Mouse (Mus musculus): Measurements from ENCODE around the gene Tiam1. TPM values are rescaled to one million over a fixed set of nuclear protein-coding genes. Genes with fewer than 3 reads are reported as not detected.

Gene Tiam1
- polyA plus RNA-seq, 1 experiment from 2014 or later: 3.7 TPM

- no peak overlapping the region for H3K4me2 ChIP-seq (replicated peaks; ENCODE audit: low read depth, low read length)
- 45% methylated on average over 5 of the region's 5 CpGs for WGBS
- no peaks in the 10 kb centered on the region for H3K9me3 ChIP-seq (ENCODE audit: low read length)
- H3K27ac ChIP-seq (ENCODE audit: low read length): no peak overlapping the region
- no peak for TF ChIP-seq CTCF (IDR thresholded peaks at IDR 0.05)
- no peak for TF ChIP-seq EP300 (IDR thresholded peaks at IDR 0.05)
- no peaks in the 10 kb centered on the region for H3K4me1 ChIP-seq (ENCODE audit: insufficient read depth, low read depth, low read length)
- H3K36me3 ChIP-seq (ENCODE audit: insufficient read depth, low read length): no peaks in the 10 kb centered on the region
- H3K4me3 ChIP-seq (ENCODE audit: low read depth, low read length): no peak overlapping the region
- no peak overlapping the region for H3K9ac ChIP-seq (replicated peaks; ENCODE audit: low read depth)
- DNase-seq (ENCODE audit: low spot score): no peak
- no peaks in the 10 kb centered on the region for H3K27me3 ChIP-seq (replicated peaks; ENCODE audit: insufficient read depth, low read length)
- ATAC-seq: no peak
Measured at GRCm38 (mm10) chr16:90096011-90096410, 47.6 kb downstream of the Tiam1 start.

DNA sequence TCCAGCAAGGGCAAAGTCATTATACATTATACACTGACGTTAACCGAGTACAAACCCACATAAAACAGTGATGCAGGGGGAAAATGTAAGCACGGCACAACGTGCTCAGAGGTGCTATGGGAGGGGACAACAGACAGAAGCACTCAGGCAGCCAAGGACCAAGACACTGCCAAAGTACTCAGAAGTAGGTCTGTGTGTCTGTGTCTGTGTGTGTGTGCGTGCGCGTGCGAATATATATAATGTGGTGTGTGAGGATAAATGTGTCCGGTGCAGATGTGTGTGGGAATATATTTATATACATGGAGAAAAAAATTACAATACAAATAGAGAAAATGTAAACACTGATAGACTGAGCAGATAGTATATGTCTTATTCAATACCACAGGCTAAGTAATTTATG lies 50.6 kb downstream of the Tiam1 start:
- Histone ChIP-seq H3K27me3 (replicated peaks; ENCODE audit: insufficient read depth, low read length) (no peaks in the 10 kb centered on the region), H3K4me3 (ENCODE audit: low read depth, low read length) (no peak overlapping the region), H3K36me3 (ENCODE audit: insufficient read depth, low read length) (no peaks in the 10 kb centered on the region), H3K4me1 (ENCODE audit: insufficient read depth, low read depth, low read length) (no peaks in the 10 kb centered on the region), H3K27ac (ENCODE audit: low read length) (no peak overlapping the region), H3K4me2 (replicated peaks; ENCODE audit: low read depth, low read length) (no peak overlapping the region), H3K9ac (replicated peaks; ENCODE audit: low read depth) (no peak overlapping the region), H3K9me3 (ENCODE audit: low read length) (no peaks in the 10 kb centered on the region)
- DNase-seq (ENCODE audit: low spot score) (no peak), ATAC-seq (no peak)
- TF ChIP-seq EP300 (IDR thresholded peaks at IDR 0.05) (no peak), CTCF (IDR thresholded peaks at IDR 0.05) (no peak)
- 46% methylated on average over 9 of the region's 9 CpGs for WGBS

DNA sequence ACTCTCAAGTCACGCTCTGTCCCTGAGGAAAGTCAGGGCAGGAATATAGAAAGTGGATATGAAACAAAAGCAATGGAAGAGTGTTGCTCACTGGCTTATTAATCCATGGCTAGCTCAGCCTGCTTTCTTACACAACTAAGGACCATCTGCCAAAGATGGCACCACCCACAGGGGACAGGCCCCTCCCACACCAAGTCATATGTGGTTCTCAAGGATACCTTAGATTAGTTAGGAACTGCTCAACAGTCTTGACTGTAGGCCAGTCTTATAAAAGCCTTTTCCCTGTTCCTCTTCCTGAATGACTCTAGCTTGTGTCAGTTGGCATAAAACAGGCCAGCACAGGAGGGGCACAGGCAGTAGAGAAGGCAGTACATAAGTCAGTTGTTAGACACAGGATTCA lies 51.7 kb downstream of the Tiam1 start:
- Histone ChIP-seq H3K36me3 (ENCODE audit: insufficient read depth, low read length) (no peaks in the 10 kb centered on the region), H3K4me2 (replicated peaks; ENCODE audit: low read depth, low read length) (no peak overlapping the region), H3K9me3 (ENCODE audit: low read length) (no peaks in the 10 kb centered on the region), H3K27ac (ENCODE audit: low read length) (no peak overlapping the region), H3K4me3 (ENCODE audit: low read depth, low read length) (no peak overlapping the region), H3K27me3 (replicated peaks; ENCODE audit: insufficient read depth, low read length) (no peaks in the 10 kb centered on the region), H3K4me1 (ENCODE audit: insufficient read depth, low read depth, low read length) (no peaks in the 10 kb centered on the region), H3K9ac (replicated peaks; ENCODE audit: low read depth) (no peak overlapping the region)
- TF ChIP-seq CTCF (IDR thresholded peaks at IDR 0.05) (no peak), EP300 (IDR thresholded peaks at IDR 0.05) (no peak)
- no peak for DNase-seq (ENCODE audit: low spot score)
- no peak for ATAC-seq
- WGBS: 71% methylated on average over 1 of the region's 1 CpGs

GRCm38 (mm10) chr16:90091112-90091720 lies 52.4 kb downstream of the Tiam1 start:
- no peak overlapping the region for H3K4me2 ChIP-seq (replicated peaks; ENCODE audit: low read depth, low read length)
- DNase-seq (ENCODE audit: low spot score): no peak
- no peaks in the 10 kb centered on the region for H3K36me3 ChIP-seq (ENCODE audit: insufficient read depth, low read length)
- H3K27me3 ChIP-seq (replicated peaks; ENCODE audit: insufficient read depth, low read length): no peaks in the 10 kb centered on the region
- WGBS: 34% methylated on average over 11 of the region's 11 CpGs
- H3K9me3 ChIP-seq (ENCODE audit: low read length): no peaks in the 10 kb centered on the region
- no peaks in the 10 kb centered on the region for H3K4me1 ChIP-seq (ENCODE audit: insufficient read depth, low read depth, low read length)
- ATAC-seq: no peak
- TF ChIP-seq EP300 (IDR thresholded peaks at IDR 0.05): no peak
- H3K9ac ChIP-seq (replicated peaks; ENCODE audit: low read depth): no peak overlapping the region
- no peak overlapping the region for H3K4me3 ChIP-seq (ENCODE audit: low read depth, low read length)
- H3K27ac ChIP-seq (ENCODE audit: low read length): no peak overlapping the region

DNA sequence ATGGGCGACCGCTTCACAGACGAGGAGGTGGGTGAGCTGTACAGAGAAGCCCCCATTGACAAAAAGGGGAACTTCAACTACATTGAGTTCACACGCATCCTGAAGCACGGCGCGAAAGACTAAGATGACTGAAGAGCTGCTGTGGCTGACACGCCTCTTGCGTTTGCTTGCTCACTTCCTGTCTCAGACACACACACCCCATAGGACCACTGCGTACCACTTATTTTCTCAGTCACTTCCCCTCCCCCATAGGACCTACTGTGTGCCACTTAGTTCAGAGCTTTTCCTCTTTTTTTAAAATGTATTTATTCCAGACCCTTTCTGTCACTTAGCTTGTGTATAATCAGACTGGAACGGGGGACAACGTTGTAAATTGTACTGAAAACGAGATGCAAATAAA lies 53.2 kb downstream of the Tiam1 start:
- ATAC-seq (no peak), DNase-seq (ENCODE audit: low spot score) (no peak)
- H3K36me3 ChIP-seq (ENCODE audit: insufficient read depth, low read length): no peaks in the 10 kb centered on the region
- H3K4me3 ChIP-seq (ENCODE audit: low read depth, low read length): no peak overlapping the region
- no peak overlapping the region for H3K9ac ChIP-seq (replicated peaks; ENCODE audit: low read depth)
- H3K9me3 ChIP-seq (ENCODE audit: low read length): no peaks in the 10 kb centered on the region
- H3K4me1 ChIP-seq (ENCODE audit: insufficient read depth, low read depth, low read length): no peaks in the 10 kb centered on the region
- H3K27ac ChIP-seq (ENCODE audit: low read length): no peak overlapping the region
- TF ChIP-seq EP300 (IDR thresholded peaks at IDR 0.05) (no peak), CTCF (IDR thresholded peaks at IDR 0.05) (no peak)
- 82% methylated on average over 13 of the region's 13 CpGs for WGBS
- no peaks in the 10 kb centered on the region for H3K27me3 ChIP-seq (replicated peaks; ENCODE audit: insufficient read depth, low read length)
- H3K4me2 ChIP-seq (replicated peaks; ENCODE audit: low read depth, low read length): no peak overlapping the region

DNA sequence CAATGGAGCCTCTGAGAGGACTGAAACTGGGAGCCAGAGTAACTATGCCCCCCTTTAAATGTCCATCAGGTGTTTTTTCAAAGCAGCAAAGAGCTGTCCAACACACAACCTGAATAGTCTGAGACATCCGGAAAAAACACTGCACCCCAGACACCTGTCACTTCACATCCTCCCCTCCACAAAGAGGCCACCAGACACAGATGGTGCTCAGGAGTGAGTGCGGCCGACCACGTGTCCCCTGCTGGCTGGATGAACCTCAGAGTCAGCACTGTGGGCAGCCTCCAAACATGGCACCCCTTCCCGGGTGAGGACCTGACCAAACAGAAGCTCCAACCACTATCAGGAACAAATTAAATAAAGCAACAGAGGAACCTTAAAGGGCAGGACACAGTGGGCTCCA lies 56.3 kb downstream of the Tiam1 start:
- no peak for ATAC-seq
- H3K9ac ChIP-seq (replicated peaks; ENCODE audit: low read depth): no peak overlapping the region
- DNase-seq (ENCODE audit: low spot score): no peak
- no peaks in the 10 kb centered on the region for H3K4me1 ChIP-seq (ENCODE audit: insufficient read depth, low read depth, low read length)
- H3K36me3 ChIP-seq (ENCODE audit: insufficient read depth, low read length): no peaks in the 10 kb centered on the region
- H3K4me2 ChIP-seq (replicated peaks; ENCODE audit: low read depth, low read length): no peak overlapping the region
- TF ChIP-seq CTCF (IDR thresholded peaks at IDR 0.05) (no peak), EP300 (IDR thresholded peaks at IDR 0.05) (no peak)
- H3K27ac ChIP-seq (ENCODE audit: low read length): no peak overlapping the region
- H3K9me3 ChIP-seq (ENCODE audit: low read length): no peaks in the 10 kb centered on the region
- H3K27me3 ChIP-seq (replicated peaks; ENCODE audit: insufficient read depth, low read length): no peaks in the 10 kb centered on the region
- H3K4me3 ChIP-seq (ENCODE audit: low read depth, low read length): no peak overlapping the region
- 84% methylated on average over 5 of the region's 5 CpGs for WGBS

- TF ChIP-seq CTCF (IDR thresholded peaks at IDR 0.05) (no peak), EP300 (IDR thresholded peaks at IDR 0.05) (no peak)
- Histone ChIP-seq H3K9me3 (ENCODE audit: low read length) (no peaks in the 10 kb centered on the region), H3K27ac (ENCODE audit: low read length) (no peak overlapping the region), H3K27me3 (replicated peaks; ENCODE audit: insufficient read depth, low read length) (no peaks in the 10 kb centered on the region), H3K4me3 (ENCODE audit: low read depth, low read length) (no peak overlapping the region), H3K9ac (replicated peaks; ENCODE audit: low read depth) (no peak overlapping the region), H3K4me1 (ENCODE audit: insufficient read depth, low read depth, low read length) (no peaks in the 10 kb centered on the region), H3K36me3 (ENCODE audit: insufficient read depth, low read length) (no peaks in the 10 kb centered on the region), H3K4me2 (replicated peaks; ENCODE audit: low read depth, low read length) (no peak overlapping the region)
- no peak for DNase-seq (ENCODE audit: low spot score)
- ATAC-seq: no peak
- 70% methylated on average over 6 of the region's 6 CpGs for WGBS
Measured at GRCm38 (mm10) chr16:90086111-90086510, 57.5 kb downstream of the Tiam1 start.
